Mouse (Mus musculus) ES-Bruce4 (cell line): Measurements from ENCODE around the gene Smn1.
"Not testable (repeated sequence)": the region's sequence is repeated elsewhere in the genome, so short reads cannot be mapped to it uniquely, and the experiment has no call there.

ENCODE experiments used
- CTCF ChIP-seq: IDR thresholded peaks from one replicate; pipeline ENCODE4 v1.8.1; 2011; ENCODE audit warnings: low read depth, low read length
- EP300 ChIP-seq: IDR thresholded peaks from 2 replicates; pipeline ENCODE4 v1.6.1; 2011; ENCODE audit warnings: low read depth, low read length; ENCODE audit not compliant: insufficient read depth
- POLR2A ChIP-seq: IDR thresholded peaks from one replicate; pipeline ENCODE4 v1.8.1; 2011; ENCODE audit warnings: low read length; ENCODE audit not compliant: insufficient read depth

- TF ChIP-seq CTCF, POLR2A, EP300: not testable (repeated sequence)
Measured at GRCm38 (mm10) chr13:100183111-100183510, 58.5 kb downstream of the Smn1 start.
